Mouse (Mus musculus) C2C12 (cell line): ENCODE results near the gene Gucy2d. TPM values are rescaled to one million over a fixed set of nuclear protein-coding genes. Genes with fewer than 3 reads are reported as not detected.

Experiments
- H3K27me3 ChIP-seq: one replicate; pipeline ENCODE4 v1.6.1; 2011; ENCODE audit not compliant: control insufficient read depth, insufficient read depth, insufficient read length
- H3K36me3 ChIP-seq: one replicate; pipeline ENCODE4 v1.6.1; 2011; ENCODE audit not compliant: control insufficient read depth, insufficient read depth
- H3K4me3 ChIP-seq: one replicate; pipeline ENCODE4 v1.5.1; 2011; ENCODE audit warnings: mild to moderate bottlenecking, control low read depth; ENCODE audit not compliant: poor library complexity, insufficient read depth, severe bottlenecking
- H3K79me2 ChIP-seq: one replicate; pipeline ENCODE4 v1.6.1; 2011; ENCODE audit not compliant: control insufficient read depth, insufficient read depth
- H3K79me3 ChIP-seq: one replicate; pipeline ENCODE4 v1.6.1; 2011; ENCODE audit warnings: low read depth, control low read depth
- H3ac ChIP-seq: one replicate; pipeline ENCODE3; 2011; ENCODE audit warnings: low read depth; ENCODE audit not compliant: control insufficient read depth, insufficient read length
- CEBPB ChIP-seq: IDR thresholded peaks from one replicate; pipeline ENCODE4 v1.6.1; 2011; ENCODE audit warnings: low read depth, mild to moderate bottlenecking, control low read depth, moderate library complexity
- CTCF ChIP-seq: IDR thresholded peaks from one replicate; pipeline ENCODE4 v1.5.1; 2011; ENCODE audit not compliant: control insufficient read depth, insufficient read depth, insufficient read length
- FOSL1 ChIP-seq: IDR thresholded peaks from one replicate; pipeline ENCODE4 v1.8.0; 2011; ENCODE audit warnings: mild to moderate bottlenecking, low read length; ENCODE audit not compliant: poor library complexity, insufficient read depth, severe bottlenecking
- MAX ChIP-seq: IDR thresholded peaks from one replicate; pipeline ENCODE4 v1.6.1; 2011; ENCODE audit warnings: mild to moderate bottlenecking, control low read depth
- MYOD1 ChIP-seq: IDR thresholded peaks from one replicate; pipeline ENCODE4 v1.6.1; 2011; ENCODE audit warnings: low read depth; ENCODE audit not compliant: control insufficient read depth, insufficient read length
- MYOG ChIP-seq: IDR thresholded peaks from one replicate; pipeline ENCODE4 v1.6.1; 2011; ENCODE audit not compliant: control insufficient read depth, insufficient read length; ENCODE audit errors: extremely low read depth
- USF1 ChIP-seq: IDR thresholded peaks from one replicate; pipeline ENCODE4 v1.6.1; 2011; ENCODE audit warnings: low read depth, mild to moderate bottlenecking, control low read depth, moderate library complexity
- polyA plus RNA-seq: library from polyadenylated mRNA; unstranded; fragments of >200 nt; fragmentation: generic; extraction: Trizol; gene quantifications from one replicate; pipeline ENCODE4 v1.2.1, GENCODE M21; 2012; ENCODE audit warnings: missing spikeins

Gene Gucy2d
- polyA plus RNA-seq, 1 experiment: not detected

DNA sequence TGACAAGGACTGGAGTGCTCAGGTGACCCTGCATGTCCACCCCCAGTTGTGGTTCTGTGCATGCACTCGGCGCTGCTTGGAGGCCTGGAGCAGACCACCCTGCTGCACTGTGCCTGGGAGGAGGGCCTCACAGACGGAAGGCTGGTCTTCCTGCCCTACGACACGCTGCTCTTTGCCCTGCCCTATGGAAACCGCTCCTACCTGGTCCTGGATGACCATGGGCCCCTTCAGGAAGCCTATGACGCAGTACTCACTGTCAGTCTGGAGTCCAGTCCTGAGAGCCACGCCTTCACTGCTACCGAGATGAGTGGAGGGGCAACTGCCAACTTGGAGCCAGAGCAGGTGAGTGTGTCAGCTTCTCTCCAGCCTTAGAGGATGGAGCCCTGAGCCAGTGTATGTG, 9.5 kb downstream of the Gucy2d start:
- no peaks in the 10 kb centered on the region for H3K36me3 ChIP-seq
- H3ac ChIP-seq: peak overlapping the region; percentile 19
- no peaks in the 10 kb centered on the region for H3K79me3 ChIP-seq
- H3K79me2 ChIP-seq: no peaks in the 10 kb centered on the region
- peaks cover 31% of the 10 kb centered on the region for H3K27me3 ChIP-seq
- TF ChIP-seq FOSL1 (no peak), MYOD1 (no peak), MAX (no peak), CTCF (no peak), USF1 (no peak), MYOG (no peak), CEBPB (no peak)
- H3K4me3 ChIP-seq: no peak overlapping the region

GRCm38 (mm10) chr7:98454397-98455120, 14.3 kb downstream of the Gucy2d start:
- Histone ChIP-seq H3K27me3 (peaks cover 50% of the 10 kb centered on the region), H3K4me3 (no peak overlapping the region), H3K36me3 (no peaks in the 10 kb centered on the region), H3K79me2 (no peaks in the 10 kb centered on the region), H3K79me3 (no peaks in the 10 kb centered on the region), H3ac (no peak overlapping the region)
- TF ChIP-seq USF1: no peak
- no peak for TF ChIP-seq MYOD1
- no peak for TF ChIP-seq MAX
- no peak for TF ChIP-seq CTCF
- TF ChIP-seq CEBPB: no peak
- no peak for TF ChIP-seq FOSL1
- TF ChIP-seq MYOG: no peak

- Histone ChIP-seq H3K4me3 (no peak overlapping the region), H3K79me2 (no peaks in the 10 kb centered on the region), H3K79me3 (no peaks in the 10 kb centered on the region), H3K27me3 (peaks cover 30% of the 10 kb centered on the region), H3ac (no peak overlapping the region), H3K36me3 (no peaks in the 10 kb centered on the region)
- no peak for TF ChIP-seq MYOG
Measured at GRCm38 (mm10) chr7:98460319-98460718, 20.1 kb downstream of the Gucy2d start.

DNA sequence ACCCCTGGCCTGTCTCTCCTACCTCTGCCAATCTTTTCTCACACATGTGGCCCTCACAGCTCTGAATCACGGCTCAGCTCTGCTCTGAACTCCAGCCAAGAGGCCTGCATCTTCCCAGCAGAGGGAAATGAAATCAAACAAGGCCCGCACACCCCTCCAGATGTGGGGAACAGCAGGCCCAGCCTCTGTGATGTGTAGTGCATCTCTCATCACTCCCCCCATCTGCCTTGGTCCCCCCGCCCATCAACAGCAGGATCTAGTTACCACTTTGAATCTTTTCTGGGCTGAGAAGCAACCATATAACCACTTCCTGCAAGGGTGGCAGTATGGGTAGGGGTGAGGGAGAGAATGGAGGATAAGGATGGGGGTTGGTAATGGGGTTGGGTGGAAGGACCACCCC, 28.9 kb downstream of the Gucy2d start:
- no peak overlapping the region for H3ac ChIP-seq
- no peaks in the 10 kb centered on the region for H3K36me3 ChIP-seq
- no peaks in the 10 kb centered on the region for H3K79me3 ChIP-seq
- TF ChIP-seq CEBPB: no peak
- no peak for TF ChIP-seq MYOD1
- no peak for TF ChIP-seq USF1
- TF ChIP-seq MAX: no peak
- no peak for TF ChIP-seq MYOG
- TF ChIP-seq CTCF: no peak
- no peak for TF ChIP-seq FOSL1
- H3K27me3 ChIP-seq: no peaks in the 10 kb centered on the region
- no peak overlapping the region for H3K4me3 ChIP-seq
- H3K79me2 ChIP-seq: no peaks in the 10 kb centered on the region

DNA sequence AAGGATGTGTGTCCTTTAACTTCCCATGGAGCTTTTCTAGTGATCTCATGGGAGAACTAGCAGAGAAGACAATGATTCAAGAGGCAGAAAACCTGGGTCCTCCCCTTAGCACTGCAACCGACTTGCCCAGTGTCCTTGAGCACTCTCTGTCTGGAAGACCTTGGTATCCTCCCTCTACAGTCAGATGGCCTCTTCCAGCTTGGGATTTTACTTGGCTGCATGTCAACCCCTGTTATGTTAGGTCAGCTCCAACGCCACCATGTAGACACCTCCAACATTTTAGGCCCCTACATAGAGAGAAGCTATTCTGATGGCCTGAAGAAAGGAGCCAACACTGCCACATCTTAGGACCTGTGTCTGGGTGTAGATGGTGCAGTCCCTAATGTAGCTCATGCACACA, 32.3 kb downstream of the Gucy2d start:
- Histone ChIP-seq H3ac (no peak overlapping the region), H3K27me3 (no peaks in the 10 kb centered on the region), H3K36me3 (no peaks in the 10 kb centered on the region), H3K79me2 (no peaks in the 10 kb centered on the region), H3K79me3 (no peaks in the 10 kb centered on the region), H3K4me3 (no peak overlapping the region)
- TF ChIP-seq MAX: no peak
- TF ChIP-seq CTCF: no peak
- no peak for TF ChIP-seq MYOG
- TF ChIP-seq USF1: no peak
- no peak for TF ChIP-seq FOSL1
- TF ChIP-seq MYOD1: no peak
- TF ChIP-seq CEBPB: no peak

GRCm38 (mm10) chr7:98474558-98474957, 34.3 kb downstream of the Gucy2d start:
- H3ac ChIP-seq: no peak overlapping the region
- no peak overlapping the region for H3K4me3 ChIP-seq
- no peaks in the 10 kb centered on the region for H3K79me3 ChIP-seq
- H3K27me3 ChIP-seq: peaks cover 8% of the 10 kb centered on the region
- H3K36me3 ChIP-seq: no peaks in the 10 kb centered on the region
- no peaks in the 10 kb centered on the region for H3K79me2 ChIP-seq
- TF ChIP-seq CTCF (no peak), MYOD1 (no peak), FOSL1 (no peak), MAX (no peak), USF1 (no peak), MYOG (no peak), CEBPB (no peak)
